Mouse (Mus musculus) cerebellum, adult 9-10 months (tissue): ENCODE results near the gene Pofut2.

Experiments
- DNase-seq: peaks from one replicate; pipeline ENCODE4 v3.0.0; 2022

Pofut2 gene

DNA sequence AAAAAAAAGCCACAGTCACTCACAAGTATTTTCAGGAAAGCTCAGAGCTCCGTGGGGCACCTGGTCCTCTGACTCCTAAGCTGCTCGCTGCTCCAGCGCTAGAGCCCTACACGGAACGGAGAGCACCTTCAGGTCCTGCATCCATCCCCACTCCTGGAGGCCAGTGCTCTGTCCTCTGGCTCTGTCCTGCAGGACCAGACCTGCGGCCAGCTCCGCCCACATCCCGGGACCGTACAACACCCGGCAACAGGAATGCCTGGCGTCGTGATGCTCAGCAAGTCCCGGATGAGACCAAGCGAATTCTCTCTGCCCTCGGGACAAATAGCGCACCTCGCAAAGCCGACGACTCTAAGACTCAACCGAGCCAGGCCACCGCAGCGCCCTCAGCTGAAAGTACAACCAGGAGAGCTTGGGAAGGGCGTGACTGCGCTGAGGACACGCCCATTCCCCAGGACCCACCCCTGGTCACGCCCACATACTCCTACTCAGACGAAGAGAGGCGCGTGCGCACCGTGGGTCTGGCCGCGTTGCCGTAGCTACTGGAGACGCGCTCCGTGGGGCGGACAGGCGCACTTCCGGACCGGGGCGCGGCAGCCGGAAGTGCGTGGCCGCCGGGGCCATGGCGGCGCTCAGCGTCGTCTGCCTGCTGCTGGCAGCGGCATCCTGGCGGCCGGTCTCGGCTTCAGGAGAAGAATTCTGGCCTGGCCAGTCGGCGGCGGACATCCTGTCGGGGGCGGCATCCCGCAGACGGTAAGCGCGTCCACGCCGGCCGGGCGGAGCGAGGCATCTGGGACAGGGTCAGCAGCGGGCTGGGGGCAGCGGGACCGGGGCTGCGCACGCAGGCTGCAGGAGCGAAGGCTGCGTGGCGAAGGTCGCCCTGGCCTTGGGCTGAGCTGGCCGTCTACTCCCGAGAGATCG is at the start of gene Pofut2:
TSS of gene Pofut2 (plus strand) at position 515 of the 918 bp plus-strand sequence.
- DNase-seq, result peak; percentile 96

- no peak for DNase-seq
Observed at GRCm38 (mm10) chr10:77209261-77209660, 49.8 kb upstream of the Pofut2 start.

- DNase-seq, result no peak
Observed at GRCm38 (mm10) chr10:77210666-77211065, 48.4 kb upstream of the Pofut2 start.

DNA sequence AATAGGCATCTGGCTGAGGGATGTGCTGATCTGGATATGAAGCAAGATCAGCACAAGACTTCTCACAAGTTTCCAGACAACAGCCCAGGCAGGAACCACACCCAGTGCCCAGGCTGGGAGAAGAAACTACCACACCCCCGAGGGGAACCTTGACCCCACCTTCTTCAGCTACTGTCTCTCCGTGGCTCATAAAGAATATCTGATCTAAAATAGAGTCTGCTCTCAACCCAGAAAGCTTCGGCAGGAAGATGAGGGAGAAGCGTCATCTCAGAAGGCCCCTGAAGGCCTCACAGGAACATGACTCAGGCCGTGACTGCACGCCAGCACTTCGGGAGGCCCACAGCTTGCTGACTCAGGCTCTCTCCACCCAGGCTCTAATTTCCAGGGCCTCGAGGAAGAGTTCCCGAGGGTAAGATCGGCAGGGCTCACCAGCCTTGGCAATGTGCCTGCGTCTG is 47.9 kb upstream of the Pofut2 start:
- DNase-seq, result no peak

DNA sequence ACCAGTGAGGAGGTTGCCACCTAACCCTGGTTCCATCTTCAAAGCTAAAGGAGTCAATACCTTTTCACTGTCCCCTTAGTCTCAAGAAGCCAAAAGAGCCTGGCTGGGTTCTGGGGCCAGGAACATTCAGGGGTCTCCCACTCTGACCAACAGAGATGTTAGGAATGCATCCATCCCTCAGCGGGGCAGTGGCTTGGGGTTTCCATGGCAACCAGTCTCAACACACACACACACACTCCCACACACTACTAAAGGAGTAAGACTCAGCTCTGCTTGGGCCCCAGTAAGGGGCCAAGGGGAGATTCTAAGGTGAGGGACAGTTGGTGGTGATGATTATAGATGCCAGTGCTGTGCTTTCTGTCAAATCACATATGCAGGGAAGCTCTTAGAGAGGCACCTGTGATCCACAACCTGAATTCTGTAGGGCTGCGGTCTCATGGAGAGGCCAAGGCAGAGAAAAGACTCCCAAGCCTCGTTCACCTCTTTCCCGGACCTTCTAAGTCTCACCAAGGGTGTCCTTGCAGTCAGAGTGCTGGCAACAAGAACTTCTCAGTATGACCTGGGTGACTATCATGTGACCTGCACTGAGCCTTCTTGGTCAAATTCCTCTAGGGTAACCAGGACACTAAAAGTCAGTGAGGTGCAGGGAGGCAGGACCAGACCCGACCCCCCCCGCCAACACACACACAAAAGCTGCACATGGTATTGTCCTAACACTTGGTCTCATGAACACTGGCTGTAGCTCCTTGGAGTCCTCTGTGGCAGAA is 46.5 kb upstream of the Pofut2 start:
- DNase-seq, result no peak

GRCm38 (mm10) chr10:77213483-77213882 is 45.5 kb upstream of the Pofut2 start:
- DNase-seq, result no peak

DNA sequence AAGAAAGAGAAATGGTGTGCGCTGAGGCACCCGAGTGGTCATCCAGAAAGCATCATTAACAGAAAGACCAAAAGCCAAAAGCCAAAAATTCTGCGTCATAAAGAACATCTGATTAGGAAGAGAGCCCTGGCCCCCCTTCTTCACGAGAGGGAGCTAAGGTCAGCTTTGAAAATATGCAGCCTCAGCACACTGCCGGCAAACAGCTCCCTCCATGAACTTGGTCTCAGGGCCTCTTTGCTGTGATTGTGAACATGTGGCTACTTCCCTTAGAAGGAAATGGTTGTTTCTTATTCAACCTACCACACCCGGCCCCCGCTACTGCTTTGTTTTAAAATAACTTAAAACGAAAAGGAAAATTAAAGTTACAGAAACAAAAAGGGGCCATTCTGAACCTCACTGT is 44.4 kb upstream of the Pofut2 start:
- no peak for DNase-seq

DNA sequence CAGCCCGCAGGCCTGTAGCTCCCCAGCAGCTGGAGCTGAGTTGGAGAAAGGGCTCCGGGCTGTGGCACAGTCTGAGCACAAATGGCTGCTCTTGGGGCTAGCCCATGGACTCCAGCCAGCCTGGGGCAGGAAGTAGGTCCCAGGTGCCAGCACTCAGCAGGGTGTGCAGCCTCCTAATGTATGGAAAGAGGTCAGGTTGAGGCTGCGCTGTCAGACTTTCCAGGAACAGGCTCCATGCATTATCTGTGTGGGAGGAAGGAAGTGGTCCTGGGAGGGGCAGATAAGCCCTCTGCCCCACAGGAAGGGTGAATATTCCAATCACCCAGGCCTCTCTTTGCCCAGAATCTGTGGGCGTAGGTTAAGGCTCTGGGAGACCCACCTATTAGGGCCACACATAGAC is 43.4 kb upstream of the Pofut2 start:
- DNase-seq, result no peak

GRCm38 (mm10) chr10:77216313-77216712 is 42.7 kb upstream of the Pofut2 start:
- no peak for DNase-seq

DNA sequence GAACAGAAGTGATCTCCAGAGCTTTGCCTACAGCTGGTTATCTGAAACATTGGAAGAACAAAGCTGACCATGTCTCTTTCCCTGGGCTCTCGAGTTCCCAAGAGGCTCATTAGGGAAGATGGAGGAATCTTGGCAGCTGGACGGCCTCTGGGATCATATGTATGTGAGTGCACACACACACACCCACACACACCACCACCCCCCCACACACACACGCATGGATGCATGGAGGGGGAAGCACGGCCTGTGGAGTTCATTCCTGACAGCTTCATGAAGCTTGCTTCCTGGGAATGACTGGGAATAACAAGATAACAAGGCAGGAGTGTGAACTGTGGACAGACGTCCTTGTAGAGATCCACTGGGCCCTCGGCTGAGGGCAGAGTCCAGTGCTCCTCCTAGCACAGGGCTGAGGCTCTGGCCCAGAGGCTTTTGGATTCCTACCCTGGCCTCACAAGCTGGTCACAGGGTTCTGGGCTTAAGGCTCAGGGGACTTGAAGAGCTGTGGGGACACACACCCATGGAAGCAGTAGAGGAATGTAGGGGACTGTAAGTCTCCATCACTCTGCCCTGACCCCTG is 41.8 kb upstream of the Pofut2 start:
- DNase-seq, result no peak

DNA sequence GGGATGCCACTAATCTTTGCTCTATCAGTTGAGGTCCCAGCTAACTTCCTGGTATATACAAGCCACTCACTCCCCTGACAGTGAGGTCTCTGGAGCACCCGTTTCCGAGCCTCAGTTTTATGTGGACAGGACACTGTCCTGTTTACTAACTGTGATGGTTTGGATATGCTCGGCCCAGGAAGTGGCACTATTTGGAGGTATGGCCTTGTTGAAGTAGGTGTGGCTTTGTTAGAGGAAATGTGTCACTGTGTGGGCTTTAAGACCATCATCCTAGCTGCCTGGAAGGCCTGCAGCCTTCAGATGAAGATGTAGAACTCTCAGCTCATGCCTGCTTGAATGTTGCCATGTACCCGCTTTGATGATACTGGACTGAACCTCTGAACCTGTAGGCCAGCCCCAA is 41.0 kb upstream of the Pofut2 start:
- no peak for DNase-seq

DNA sequence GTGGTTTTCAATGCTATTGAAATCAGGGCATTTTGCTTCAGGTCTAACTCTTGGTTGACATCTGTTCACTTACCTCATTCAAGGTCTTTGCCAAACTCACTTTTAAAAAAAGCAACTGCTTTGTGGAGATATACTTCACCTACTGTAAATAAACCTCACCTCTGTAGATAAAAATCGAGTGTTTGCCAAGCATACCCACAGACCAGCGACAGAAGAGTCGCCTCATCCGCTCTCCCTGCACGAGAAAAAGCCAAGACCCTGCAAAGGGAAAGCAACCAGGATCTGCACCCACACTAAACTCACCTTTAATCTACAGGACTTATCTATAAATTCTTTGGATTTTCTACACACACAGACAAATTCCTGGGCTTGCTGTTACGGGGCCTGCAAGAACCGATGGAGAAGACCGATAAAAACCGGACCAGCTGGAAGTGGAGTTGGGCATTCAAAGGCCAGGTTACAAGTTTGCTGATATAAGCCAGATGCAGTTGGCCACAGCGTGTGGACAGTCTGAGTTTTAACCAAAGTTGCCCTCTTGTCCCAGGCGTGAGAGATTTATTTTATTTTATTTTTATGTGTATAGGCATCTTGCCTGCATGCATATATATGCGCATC is 39.5 kb upstream of the Pofut2 start:
- no peak for DNase-seq

- no peak for DNase-seq
Observed at GRCm38 (mm10) chr10:77221108-77221507, 37.9 kb upstream of the Pofut2 start.

- DNase-seq, result no peak
Observed at GRCm38 (mm10) chr10:77222963-77223552, 36.0 kb upstream of the Pofut2 start.

DNA sequence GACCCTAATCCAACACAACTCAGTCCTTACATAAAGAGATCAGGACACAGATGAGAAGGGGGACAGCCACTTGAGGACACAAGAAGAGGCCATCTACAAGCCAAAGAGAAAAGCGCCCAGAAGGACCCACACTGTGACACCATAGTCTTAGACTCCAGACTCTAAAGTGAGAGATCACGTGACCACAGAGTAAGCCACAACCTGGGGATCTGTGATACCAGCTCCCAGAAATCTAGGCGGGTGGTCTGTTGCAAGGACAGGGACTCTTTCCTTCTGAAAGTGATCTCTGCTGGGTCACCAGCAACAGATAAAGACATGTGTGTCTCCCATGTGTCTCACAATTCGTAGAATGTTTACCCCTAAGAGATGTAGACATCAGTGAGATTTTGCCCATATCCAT is 34.6 kb upstream of the Pofut2 start:
- DNase-seq, result no peak

GRCm38 (mm10) chr10:77225414-77225813 is 33.6 kb upstream of the Pofut2 start:
- DNase-seq, result no peak

DNA sequence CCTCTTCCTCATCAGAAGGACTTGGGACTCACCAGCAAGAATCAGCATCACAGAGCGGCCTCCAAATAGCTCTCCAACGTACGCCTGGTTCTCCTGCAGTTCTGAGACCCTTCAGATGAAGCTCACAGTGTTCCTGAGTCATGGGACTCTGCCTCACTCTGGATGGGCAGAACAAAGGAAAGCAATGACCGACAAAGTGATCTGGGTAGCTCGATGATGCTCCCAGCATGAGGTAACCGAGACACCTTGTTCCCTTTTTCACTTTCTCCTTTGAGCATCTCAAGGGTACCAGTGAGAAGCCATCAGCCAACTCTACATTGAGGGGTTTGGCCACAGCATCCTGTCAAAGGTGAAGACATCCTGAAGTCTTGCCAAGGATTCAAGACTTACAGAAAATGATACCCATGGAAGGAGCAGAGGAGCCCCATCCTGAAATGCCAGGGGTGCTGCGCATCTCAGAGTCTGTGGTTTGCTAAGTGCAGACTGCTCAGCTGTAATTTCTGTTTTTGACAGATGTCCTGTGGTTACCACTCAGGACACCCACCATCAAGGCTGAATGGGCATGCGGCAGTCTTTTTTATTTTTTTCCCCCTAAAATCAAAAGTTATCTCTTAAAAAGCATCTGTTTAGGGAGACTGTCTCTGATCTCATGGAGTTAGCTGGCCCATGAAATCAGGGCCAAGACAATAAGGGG is 32.9 kb upstream of the Pofut2 start:
- no peak for DNase-seq

DNA sequence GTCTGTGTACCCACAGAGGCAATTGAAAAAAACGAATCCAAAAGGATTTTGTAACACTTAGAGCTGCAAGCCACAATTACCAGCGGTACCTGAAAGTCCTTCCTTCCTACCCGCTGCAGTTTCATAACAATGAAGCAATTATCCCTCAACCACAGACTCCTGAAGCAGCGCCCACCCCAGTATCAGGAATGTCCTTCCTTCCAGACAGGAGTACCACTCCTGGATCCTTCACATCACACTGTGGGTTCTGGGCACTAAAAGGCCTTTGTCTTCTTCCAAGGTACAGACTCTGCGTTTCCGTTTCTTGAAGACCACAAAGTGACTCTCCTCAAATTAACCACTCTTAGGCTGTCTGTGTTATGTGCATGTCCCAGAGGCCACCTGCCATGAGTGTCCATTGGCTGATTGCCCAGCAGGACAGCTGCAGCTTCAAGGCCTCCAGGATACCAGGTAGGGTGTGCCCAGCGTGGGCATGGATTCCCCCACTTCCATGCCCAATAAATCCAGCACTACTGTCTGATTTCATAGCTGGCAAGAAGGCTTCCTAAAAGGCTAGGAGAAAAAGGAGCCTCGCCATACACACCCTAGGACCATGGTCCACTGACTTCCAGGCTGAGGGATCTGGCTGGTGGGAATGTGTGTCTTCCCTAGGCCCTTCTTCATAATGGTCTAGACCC is 32.2 kb upstream of the Pofut2 start:
- DNase-seq, result no peak

DNA sequence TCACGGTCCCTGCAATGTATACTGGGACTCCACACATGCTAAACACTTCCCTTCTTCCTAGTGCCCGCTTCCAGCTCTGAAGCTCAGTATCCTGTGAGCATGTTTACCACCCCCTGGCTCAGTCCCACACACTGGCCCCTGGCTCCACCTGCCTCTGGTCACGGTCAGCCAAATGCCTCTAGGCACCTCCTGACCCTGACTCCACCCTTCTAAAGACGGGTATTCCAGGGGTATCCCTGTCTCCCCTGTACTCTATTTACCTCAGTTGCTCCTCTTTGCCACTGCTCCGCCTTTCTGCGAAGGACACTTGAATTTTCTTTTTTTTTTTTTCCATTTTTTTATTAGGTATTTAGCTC is 31.7 kb upstream of the Pofut2 start:
- no peak for DNase-seq

DNA sequence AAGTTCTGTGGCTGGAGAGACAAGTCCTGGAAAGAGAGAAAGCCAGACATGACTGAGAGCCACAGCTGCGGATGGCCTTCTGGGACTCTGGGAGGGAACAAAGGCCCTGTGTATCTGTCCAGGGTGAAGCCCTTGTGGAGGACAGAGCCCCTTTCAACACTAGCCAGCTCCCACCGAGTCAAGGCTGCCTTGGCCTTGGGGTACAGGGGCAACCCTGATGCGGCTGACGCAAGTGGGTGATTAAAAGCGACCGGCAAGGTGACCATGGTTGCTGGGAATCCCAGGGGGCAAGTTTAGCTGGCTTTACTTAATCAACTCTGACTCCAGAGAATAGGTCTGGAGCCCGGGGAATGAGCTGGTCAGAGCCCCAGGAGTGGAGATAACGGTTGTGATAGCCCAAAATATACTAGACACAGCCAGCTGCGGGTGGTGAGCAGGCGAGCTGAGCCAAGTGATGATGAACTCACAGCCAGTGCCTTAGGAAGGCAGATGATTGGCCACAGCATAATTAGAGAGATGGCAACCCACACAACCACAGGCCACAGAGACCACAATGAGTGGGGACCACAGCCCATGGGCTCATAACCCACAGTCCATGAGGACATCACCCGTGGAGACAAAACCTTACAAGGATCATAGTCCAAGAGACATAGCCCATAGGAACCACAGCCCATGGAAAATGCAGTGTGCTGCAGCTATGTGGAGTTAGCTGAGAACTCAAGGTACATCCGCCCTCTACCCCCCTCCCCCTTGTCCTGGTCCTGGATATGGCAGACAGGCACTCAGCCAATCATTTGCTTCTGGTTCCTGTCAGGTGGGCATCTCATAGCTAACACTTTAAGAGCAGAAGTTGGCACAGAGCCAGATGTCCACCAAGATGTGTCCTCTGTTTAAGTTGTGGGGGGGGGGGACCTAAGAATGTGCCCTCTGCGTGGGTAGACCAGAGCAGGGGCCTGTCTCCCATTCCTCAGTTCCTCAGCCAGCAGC is 29.1 kb upstream of the Pofut2 start:
- DNase-seq, result no peak
